Mouse (Mus musculus) limb, embryonic 12.5 days (tissue): ENCODE measurements around the gene Ncapg. TPM values are rescaled to one million over a fixed set of nuclear protein-coding genes. Genes with fewer than 3 reads are reported as not detected.
"Not testable (repeated sequence)": the region's sequence is repeated elsewhere in the genome, so short reads cannot be mapped to it uniquely, and the experiment has no call there.

ENCODE experiments used
- ATAC-seq: fragments of 200-750 bp; cut with Nextera tagmentation; 2 replicates; pipeline ENCODE4 v1.8.0; 2017; ENCODE audit warnings: low read depth, moderate TSS enrichment; ENCODE audit not compliant: insufficient number of reproducible peaks, insufficient read depth, low FRiP score, low TSS enrichment
- H3K27ac ChIP-seq: fragments of 300-500 bp; sonication (generic); 2 replicates; pipeline ENCODE4 v1.5.1; 2016; ENCODE audit warnings: mild to moderate bottlenecking, moderate library complexity
- H3K27me3 ChIP-seq: fragments of 300-500 bp; sonication (generic); 2 replicates; pipeline ENCODE4 v1.6.1; 2016; ENCODE audit warnings: mild to moderate bottlenecking, moderate library complexity
- H3K36me3 ChIP-seq: fragments of 300-500 bp; sonication (generic); 2 replicates; pipeline ENCODE4 v1.6.1; 2016; ENCODE audit warnings: mild to moderate bottlenecking, moderate library complexity
- H3K4me1 ChIP-seq: fragments of 300-500 bp; sonication (generic); replicated peaks from 2 replicates; pipeline ENCODE4 v1.6.1; 2016
- H3K4me2 ChIP-seq: fragments of 300-500 bp; sonication (generic); 2 replicates; pipeline ENCODE4 v1.6.1; 2016; ENCODE audit warnings: mild to moderate bottlenecking, moderate library complexity
- H3K4me3 ChIP-seq: fragments of 300-500 bp; sonication (generic); replicated peaks from 2 replicates; pipeline ENCODE4 v1.5.1; 2016; ENCODE audit warnings: mild to moderate bottlenecking
- H3K9ac ChIP-seq: fragments of 300-500 bp; sonication (generic); replicated peaks from 2 replicates; pipeline ENCODE4 v1.6.1; 2016; ENCODE audit warnings: mild to moderate bottlenecking, moderate library complexity
- H3K9me3 ChIP-seq: fragments of 300-500 bp; sonication (generic); 2 replicates; pipeline ENCODE4 v1.6.1; 2016; ENCODE audit warnings: mild to moderate bottlenecking, moderate library complexity
- WGBS: fragments of 180-500 bp; shearing (Covaris S2); methylation state at CpG from one replicate; pipeline ENCODE4 v1.1.7; 2016; 5-methylcytosine and 5-hydroxymethylcytosine counted together
- polyA plus RNA-seq: library from polyadenylated mRNA; unstranded; fragments of >200 nt; fragmentation: Nextera tagmentation; extraction: Ambion mirVana; gene quantifications from 2 replicates; pipeline ENCODE4 v1.2.1, GENCODE M21; 2016

The Ncapg gene
- polyA plus RNA-seq, result 67.2 and 69.5 TPM in 2 replicates

DNA sequence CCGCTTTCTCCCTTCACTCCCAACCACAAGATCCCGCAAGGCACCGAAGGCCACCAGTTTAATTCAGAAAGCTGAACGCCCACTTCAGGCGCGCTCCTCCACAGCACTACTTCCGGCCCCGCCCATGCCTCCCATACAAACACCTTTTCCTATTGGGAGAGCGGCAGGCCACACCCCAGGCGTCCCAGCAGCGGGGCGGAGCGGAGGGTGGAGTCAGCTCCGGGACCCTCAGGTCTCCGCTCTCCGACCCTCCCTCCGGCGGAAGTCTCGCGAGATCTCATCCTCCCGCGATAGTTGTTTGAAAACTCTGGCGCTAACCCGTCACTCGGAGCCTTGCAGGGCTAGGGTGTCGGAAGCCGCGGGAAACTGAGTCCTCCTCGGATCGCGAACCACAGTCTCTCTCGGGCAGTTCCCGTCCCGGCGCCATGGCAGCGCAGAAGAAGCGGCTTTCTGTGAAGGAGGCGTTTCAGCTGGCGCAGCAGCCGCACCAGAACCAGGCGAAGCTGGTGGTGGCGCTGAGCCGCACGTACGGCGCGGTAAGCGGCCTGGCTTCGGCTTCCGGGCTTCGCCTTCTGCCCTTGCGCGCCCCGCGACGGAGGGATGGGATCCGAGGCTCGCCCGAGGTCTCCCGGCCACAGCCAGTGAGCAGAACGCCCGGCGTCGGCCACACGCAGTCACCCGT, at the start of gene Ncapg:
Gene Ncapg (plus strand): TSS at position 322 of the 682 bp plus-strand sequence.
- WGBS, result under 1% methylated on average over 66 of the region's 66 CpGs
- Histone ChIP-seq H3K27me3 (no peaks in the 10 kb centered on the region), H3K36me3 (peaks cover 4% of the 10 kb centered on the region; the same call in 1 of the 2 replicates), H3K4me1 (peaks cover 7% of the 10 kb centered on the region), H3K27ac (peak within 1 kb of the TSS; percentile 91), H3K9me3 (no peaks in the 10 kb centered on the region), H3K4me3 (peak within 1 kb of the TSS; percentile 86), H3K9ac (peak within 1 kb of the TSS; percentile 88), H3K4me2 (peak within 1 kb of the TSS; percentile 82)
- peak; percentile 100 for ATAC-seq

- Histone ChIP-seq H3K27ac (no peak overlapping the region), H3K4me2 (no peak overlapping the region), H3K9me3 (peaks cover 18% of the 10 kb centered on the region), H3K27me3 (no peaks in the 10 kb centered on the region), H3K9ac (no peak overlapping the region), H3K36me3 (no peaks in the 10 kb centered on the region), H3K4me1 (no peaks in the 10 kb centered on the region), H3K4me3 (no peak overlapping the region)
- ATAC-seq, result no peak
- 52% methylated on average over 3 of the region's 3 CpGs for WGBS
Observed at GRCm38 (mm10) chr5:45621511-45621910, 48.2 kb upstream of the Ncapg start.

GRCm38 (mm10) chr5:45627771-45628170, 41.9 kb upstream of the Ncapg start:
- no peak for ATAC-seq
- Histone ChIP-seq H3K27me3 (no peaks in the 10 kb centered on the region), H3K36me3 (no peaks in the 10 kb centered on the region), H3K4me3 (no peak overlapping the region), H3K4me1 (no peaks in the 10 kb centered on the region), H3K9ac (no peak overlapping the region), H3K4me2 (no peak overlapping the region), H3K9me3 (peaks cover 15% of the 10 kb centered on the region), H3K27ac (no peak overlapping the region)
- 64% methylated on average over 1 of the region's 1 CpGs for WGBS

GRCm38 (mm10) chr5:45629470-45629869, 40.2 kb upstream of the Ncapg start:
- Histone ChIP-seq H3K4me1 (no peaks in the 10 kb centered on the region), H3K27me3 (no peaks in the 10 kb centered on the region), H3K9me3 (peaks cover 9% of the 10 kb centered on the region)

GRCm38 (mm10) chr5:45638378-45638777, 31.3 kb upstream of the Ncapg start:
- H3K27ac ChIP-seq, result no peak overlapping the region
- ATAC-seq, result no peak
- H3K4me2 ChIP-seq, result peak overlapping the region; percentile 96; the same call in 1 of the 2 replicates
- peaks cover 33% of the 10 kb centered on the region for H3K27me3 ChIP-seq
- H3K36me3 ChIP-seq, result no peaks in the 10 kb centered on the region
- no peak overlapping the region for H3K9ac ChIP-seq
- peaks cover 5% of the 10 kb centered on the region; the same call in 1 of the 2 replicates for H3K4me1 ChIP-seq
- no peak overlapping the region for H3K4me3 ChIP-seq
- H3K9me3 ChIP-seq, result no peaks in the 10 kb centered on the region
- 71% methylated on average over 3 of the region's 3 CpGs for WGBS

More at GRCm38 (mm10) chr5:45629470-45629869, 40.2 kb upstream of the Ncapg start:
- no peak overlapping the region for H3K9ac ChIP-seq
- ATAC-seq, result no peak
- H3K4me2 ChIP-seq, result no peak overlapping the region
- H3K27ac ChIP-seq, result no peak overlapping the region
- no peaks in the 10 kb centered on the region for H3K36me3 ChIP-seq
- H3K4me3 ChIP-seq, result no peak overlapping the region

DNA sequence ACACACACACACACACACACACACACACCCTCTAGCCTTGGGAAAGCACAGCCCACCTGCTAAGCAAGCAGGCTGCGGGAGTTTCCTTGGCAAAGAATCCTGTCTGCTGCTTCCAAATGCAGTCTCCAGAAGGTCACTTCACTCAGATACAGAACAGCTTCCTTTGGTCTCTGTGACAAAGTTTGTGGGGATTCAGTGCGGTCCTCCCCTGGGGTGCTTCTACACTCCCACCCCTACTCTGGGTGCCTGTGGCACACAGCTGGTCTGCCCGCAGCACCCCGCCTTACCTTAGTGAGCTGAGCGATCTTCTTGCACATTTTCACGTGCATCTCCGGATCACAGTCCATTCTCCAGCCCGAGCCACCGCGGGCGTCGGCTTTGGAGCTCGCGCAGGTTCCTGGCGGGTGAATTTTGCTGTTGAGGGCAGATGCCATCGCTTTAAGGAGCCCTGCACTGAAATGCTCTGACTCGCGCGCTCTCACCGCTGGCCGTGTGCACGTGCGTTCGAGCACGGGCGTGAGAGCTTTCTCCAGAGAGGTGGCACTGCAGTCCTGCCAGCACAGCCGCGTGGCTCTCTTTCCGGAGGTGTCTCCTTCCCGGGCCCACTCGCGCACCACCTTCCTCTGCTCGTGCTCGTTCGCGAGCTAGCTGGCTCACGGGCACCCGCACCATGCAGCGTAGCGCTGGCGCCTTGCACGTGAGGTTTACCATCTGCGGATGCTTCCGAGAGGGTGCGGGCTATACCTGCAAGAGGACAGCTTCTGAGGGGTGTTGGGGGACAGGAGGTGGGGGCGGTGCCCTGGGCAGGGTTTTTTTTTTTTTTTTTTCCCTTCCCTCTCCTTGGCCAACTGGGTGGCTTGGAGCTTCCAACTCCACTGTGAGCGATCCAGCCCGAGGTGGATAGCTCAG, 30.7 kb upstream of the Ncapg start, which contains the start of gene Fam184b:
Gene Fam184b (minus strand): TSS at position 809 of the 909 bp plus-strand sequence.
- peaks cover 5% of the 10 kb centered on the region; the same call in 1 of the 2 replicates for H3K4me1 ChIP-seq
- peak; percentile 73 for ATAC-seq
- no peaks in the 10 kb centered on the region for H3K36me3 ChIP-seq
- peak within 1 kb of the TSS; percentile 96 for H3K4me2 ChIP-seq
- H3K27ac ChIP-seq, result no peak within 1 kb of the TSS
- peak within 1 kb of the TSS; percentile 63 for H3K9ac ChIP-seq
- under 1% methylated on average over 48 of the region's 48 CpGs for WGBS
- peaks cover 33% of the 10 kb centered on the region for H3K27me3 ChIP-seq
- peak within 1 kb of the TSS; percentile 62 for H3K4me3 ChIP-seq
- no peaks in the 10 kb centered on the region for H3K9me3 ChIP-seq

DNA sequence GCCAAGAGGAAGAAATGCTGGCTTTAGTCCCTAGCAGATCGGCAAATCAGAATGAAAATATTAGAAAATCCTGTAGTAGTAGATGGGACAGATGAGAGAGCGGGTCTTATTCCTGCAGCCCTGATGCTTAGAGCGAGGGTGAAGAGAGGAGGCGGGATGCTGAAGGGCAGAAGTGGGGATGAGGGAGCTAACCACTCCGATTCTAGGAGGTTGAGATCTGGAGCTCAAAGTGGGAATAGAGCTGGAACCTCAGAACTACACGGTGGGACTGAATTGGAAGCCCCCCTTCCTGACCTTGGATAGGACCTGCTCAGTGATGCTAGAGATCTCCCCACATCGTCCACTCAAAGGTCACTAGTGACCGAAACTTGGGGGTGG, 30.0 kb upstream of the Ncapg start:
- 1% methylated on average over 8 of the region's 8 CpGs for WGBS
- Histone ChIP-seq H3K4me1 (peaks cover 5% of the 10 kb centered on the region; the same call in 1 of the 2 replicates), H3K9ac (peak overlapping the region; percentile 63), H3K36me3 (no peaks in the 10 kb centered on the region), H3K4me3 (peak overlapping the region; percentile 62), H3K9me3 (no peaks in the 10 kb centered on the region), H3K4me2 (peak overlapping the region; percentile 96), H3K27ac (no peak overlapping the region), H3K27me3 (peaks cover 33% of the 10 kb centered on the region)
- ATAC-seq, result peak; percentile 37; the same call in 1 of the 2 replicates

- no peaks in the 10 kb centered on the region for H3K36me3 ChIP-seq
- H3K4me3 ChIP-seq, result no peak overlapping the region
- H3K4me1 ChIP-seq, result no peaks in the 10 kb centered on the region
- no peak overlapping the region for H3K4me2 ChIP-seq
- WGBS, result 80% methylated on average over 2 of the region's 2 CpGs
- no peak for ATAC-seq
- H3K9me3 ChIP-seq, result no peaks in the 10 kb centered on the region
- H3K27ac ChIP-seq, result no peak overlapping the region
- H3K27me3 ChIP-seq, result no peaks in the 10 kb centered on the region
- no peak overlapping the region for H3K9ac ChIP-seq
Observed at GRCm38 (mm10) chr5:45651026-45651703, 18.6 kb upstream of the Ncapg start.

GRCm38 (mm10) chr5:45658406-45658805, 11.3 kb upstream of the Ncapg start:
- not testable (repeated sequence) for H3K4me2 ChIP-seq, H3K27ac ChIP-seq, H3K27me3 ChIP-seq, H3K9ac ChIP-seq, ATAC-seq, H3K4me1 ChIP-seq, H3K4me3 ChIP-seq, H3K9me3 ChIP-seq, H3K36me3 ChIP-seq
- 94% methylated on average over 13 of the region's 13 CpGs for WGBS

GRCm38 (mm10) chr5:45668324-45668723, 1.4 kb upstream of the Ncapg start:
- Histone ChIP-seq H3K4me3 (no peak overlapping the region), H3K27ac (no peak overlapping the region), H3K9ac (no peak overlapping the region), H3K9me3 (no peaks in the 10 kb centered on the region), H3K4me1 (peaks cover 7% of the 10 kb centered on the region), H3K4me2 (peak overlapping the region; percentile 82), H3K36me3 (0 out of 2 replicates have a peak, but pooled peaks cover 2% of the 10 kb centered on the region), H3K27me3 (no peaks in the 10 kb centered on the region)
- ATAC-seq, result no peak
- WGBS, result 47% methylated on average over 3 of the region's 3 CpGs
